Mouse (Mus musculus) heart, embryonic 16.5 days (tissue): ENCODE data around the gene Eef1a1. TPM values are rescaled to one million over a fixed set of nuclear protein-coding genes. Genes with fewer than 3 reads are reported as not detected.
A peak's percentile ranks its signal among the peaks of the same experiment; 100 is the strongest.
"Not testable (repeated sequence)": the region's sequence is repeated elsewhere in the genome, so short reads cannot be mapped to it uniquely, and the experiment has no call there.

Experiments used
- ATAC-seq: fragments of 200-750 bp; cut with Nextera tagmentation; replicated peaks from 2 replicates; pipeline ENCODE4 v1.8.0; 2017; ENCODE audit warnings: moderate number of reproducible peaks; ENCODE audit not compliant: insufficient read depth, low FRiP score; ENCODE audit errors: extremely low read depth
- H3K27ac ChIP-seq: fragments of 300-500 bp; sonication (generic); 2 replicates; pipeline ENCODE4 v1.5.1; 2014; ENCODE audit warnings: mild to moderate bottlenecking, low read length, control low read depth, moderate library complexity
- H3K27me3 ChIP-seq: fragments of 300-500 bp; sonication (generic); 2 replicates; pipeline ENCODE4 v1.6.1; 2014; ENCODE audit warnings: low read length, mixed read lengths; ENCODE audit not compliant: control insufficient read depth, insufficient read depth
- H3K36me3 ChIP-seq: fragments of 300-500 bp; sonication (generic); 2 replicates; pipeline ENCODE4 v1.6.1; 2014; ENCODE audit not compliant: control insufficient read depth, insufficient read depth
- H3K4me1 ChIP-seq: fragments of 300-500 bp; sonication (generic); 2 replicates; pipeline ENCODE4 v1.6.1; 2014; ENCODE audit warnings: low read length, mixed read lengths; ENCODE audit not compliant: control insufficient read depth, insufficient read depth
- H3K4me2 ChIP-seq: fragments of 300-500 bp; sonication (generic); 2 replicates; pipeline ENCODE4 v1.6.1; 2014; ENCODE audit warnings: low read depth, mild to moderate bottlenecking, control low read depth, low read length
- H3K4me3 ChIP-seq: fragments of 300-500 bp; sonication (generic); 2 replicates; pipeline ENCODE4 v1.5.1; 2014; ENCODE audit warnings: mild to moderate bottlenecking, control low read depth, low read length
- H3K9ac ChIP-seq: fragments of 300-500 bp; sonication (generic); 2 replicates; pipeline ENCODE4 v1.6.1; 2014; ENCODE audit warnings: low read length, control low read depth
- H3K9me3 ChIP-seq: fragments of 300-500 bp; sonication (generic); replicated peaks from 2 replicates; pipeline ENCODE4 v1.6.1; 2016; ENCODE audit warnings: low read length; ENCODE audit not compliant: control insufficient read depth
- WGBS: fragments of 180-500 bp; shearing (Covaris S2); extraction: QIAGEN DNeasy Blood & Tissue Kit; methylation state at CpG from one replicate; pipeline ENCODE4 v1.1.7; 2014; 5-methylcytosine and 5-hydroxymethylcytosine counted together
- polyA plus RNA-seq: library from polyadenylated mRNA; unstranded; fragments of >200 nt; fragmentation: Nextera tagmentation; extraction: Ambion mirVana; gene quantifications from 2 replicates; pipeline ENCODE4 v1.2.1, GENCODE M21; 2015

The Eef1a1 gene
- polyA plus RNA-seq, 1 experiment from 2014 or later, result 3,297 TPM

DNA sequence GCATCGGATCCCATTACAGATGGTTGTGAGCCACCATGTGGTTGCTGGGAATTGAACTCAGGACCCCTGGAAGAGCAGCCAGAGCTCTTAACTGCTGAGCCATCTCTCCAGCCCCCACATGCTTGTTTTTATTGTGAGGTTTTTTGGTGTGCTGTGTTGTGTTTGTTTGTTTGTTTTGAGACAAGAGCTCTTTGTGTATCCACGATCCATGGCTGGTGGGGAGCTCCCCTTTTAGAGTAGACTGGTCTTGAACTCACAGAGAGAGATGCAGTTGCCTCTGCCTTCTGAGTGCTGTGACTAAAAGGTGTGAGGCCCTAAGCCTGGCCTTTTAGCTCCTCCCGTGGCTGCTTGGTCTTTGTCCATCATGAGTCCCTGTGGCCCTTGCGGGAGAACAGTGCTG, 15.2 kb upstream of the Eef1a1 start:
- 72% methylated on average over 4 of the region's 4 CpGs for WGBS
- Histone ChIP-seq H3K9me3 (no peaks in the 10 kb centered on the region), H3K4me3 (no peak overlapping the region), H3K4me1 (peaks cover 24% of the 10 kb centered on the region), H3K36me3 (no peaks in the 10 kb centered on the region), H3K4me2 (no peak overlapping the region), H3K27ac (no peak overlapping the region), H3K9ac (no peak overlapping the region), H3K27me3 (no peaks in the 10 kb centered on the region)
- ATAC-seq, result no peak

DNA sequence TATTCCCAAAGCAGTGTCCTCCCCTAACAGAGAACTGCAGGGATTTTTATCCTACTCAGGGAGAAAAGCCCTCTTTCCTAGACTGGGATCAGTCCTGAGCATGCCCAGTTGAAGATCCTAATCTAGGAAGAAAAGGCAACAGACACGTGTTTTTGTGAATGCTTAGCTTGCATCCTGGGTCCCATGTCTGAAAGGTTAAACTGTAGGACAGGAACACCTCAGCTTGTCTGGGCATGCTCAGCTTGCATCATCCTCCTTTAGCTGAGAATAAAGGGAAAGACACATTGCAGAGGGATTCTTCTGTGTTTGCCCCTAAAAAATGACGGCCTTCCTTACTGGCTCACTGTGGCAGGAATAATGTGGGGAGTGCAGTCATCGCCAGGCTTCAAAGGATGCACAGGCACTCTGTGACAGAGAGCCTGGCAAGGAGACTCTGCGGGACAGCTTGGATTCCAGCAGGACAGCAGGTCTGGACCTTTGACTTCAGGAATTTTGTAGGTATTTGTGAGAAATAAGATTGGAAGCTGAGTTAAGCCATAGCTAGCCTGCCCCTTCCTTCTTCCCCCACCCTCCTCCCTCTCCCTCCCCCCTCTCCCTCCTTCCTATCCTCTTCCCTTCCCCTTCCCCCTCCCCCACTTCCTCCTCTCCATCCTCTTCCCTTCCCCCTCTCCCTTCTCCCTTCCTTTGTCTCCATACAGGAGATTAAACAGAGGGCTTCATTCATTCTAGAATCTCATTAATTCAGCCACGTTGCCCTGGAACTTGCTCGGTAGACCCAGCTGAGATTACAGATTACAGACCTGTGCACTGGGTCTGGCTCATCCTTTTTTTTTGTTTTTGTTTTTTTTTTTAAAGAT, 14.5 kb upstream of the Eef1a1 start:
- H3K4me2 ChIP-seq, result no peak overlapping the region

DNA sequence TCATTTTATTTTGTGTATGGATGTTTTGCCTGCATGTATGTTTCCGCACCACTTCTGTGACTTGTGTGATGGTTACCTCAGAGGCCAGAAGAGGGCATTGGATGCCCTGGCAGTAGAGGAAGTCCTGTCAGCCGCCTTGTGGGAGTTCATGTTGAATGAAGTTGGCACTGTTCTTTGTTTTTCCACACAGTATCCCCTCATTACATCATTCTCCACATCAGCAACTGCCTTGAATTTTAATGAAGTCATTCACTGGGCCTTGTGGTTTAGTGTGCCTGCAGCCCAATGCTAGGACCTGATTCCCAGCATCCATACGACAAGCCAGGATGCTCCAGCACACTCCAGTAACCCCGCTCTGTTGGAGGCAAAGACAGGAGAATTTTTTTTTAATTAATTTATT, 12.3 kb upstream of the Eef1a1 start:
- no peak for ATAC-seq
- Histone ChIP-seq H3K27me3 (no peaks in the 10 kb centered on the region), H3K4me1 (peaks cover 20% of the 10 kb centered on the region), H3K36me3 (no peaks in the 10 kb centered on the region), H3K27ac (no peak overlapping the region), H3K4me2 (no peak overlapping the region), H3K4me3 (no peak overlapping the region), H3K9me3 (no peaks in the 10 kb centered on the region), H3K9ac (no peak overlapping the region)
- WGBS, result 88% methylated on average over 4 of the region's 4 CpGs

More for the DNA sequence above, 14.5 kb upstream of the Eef1a1 start:
- H3K27ac ChIP-seq, result no peak overlapping the region
- no peaks in the 10 kb centered on the region for H3K27me3 ChIP-seq
- H3K36me3 ChIP-seq, result no peaks in the 10 kb centered on the region
- ATAC-seq, result no peak
- no peak overlapping the region for H3K4me3 ChIP-seq
- 21% methylated on average over 6 of the region's 6 CpGs for WGBS
- H3K4me1 ChIP-seq, result peaks cover 24% of the 10 kb centered on the region
- no peaks in the 10 kb centered on the region for H3K9me3 ChIP-seq
- no peak overlapping the region for H3K9ac ChIP-seq

DNA sequence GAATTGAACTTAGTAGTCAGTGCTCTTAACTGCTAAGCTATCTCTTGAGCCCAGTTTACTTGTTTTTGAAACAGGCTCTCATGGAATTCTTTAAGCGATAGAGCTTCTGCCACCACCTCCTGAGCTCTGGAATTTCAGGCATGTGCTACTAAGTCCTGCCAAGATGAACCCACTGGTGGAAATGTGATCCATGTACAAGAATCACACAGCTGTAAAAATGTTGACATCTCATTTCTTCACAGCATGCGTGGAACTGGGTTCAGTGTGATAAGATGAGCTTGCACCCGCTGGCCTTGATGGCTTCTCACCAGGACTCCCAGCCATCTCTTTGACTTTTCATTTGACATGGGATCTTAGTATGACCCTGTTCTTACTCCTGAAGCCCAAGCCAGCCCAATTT, 11.4 kb upstream of the Eef1a1 start:
- Histone ChIP-seq H3K27ac (peak overlapping the region; percentile 67), H3K9ac (no peak overlapping the region)
- ATAC-seq, result peak; percentile 59; the same call in 1 of the 2 replicates

DNA sequence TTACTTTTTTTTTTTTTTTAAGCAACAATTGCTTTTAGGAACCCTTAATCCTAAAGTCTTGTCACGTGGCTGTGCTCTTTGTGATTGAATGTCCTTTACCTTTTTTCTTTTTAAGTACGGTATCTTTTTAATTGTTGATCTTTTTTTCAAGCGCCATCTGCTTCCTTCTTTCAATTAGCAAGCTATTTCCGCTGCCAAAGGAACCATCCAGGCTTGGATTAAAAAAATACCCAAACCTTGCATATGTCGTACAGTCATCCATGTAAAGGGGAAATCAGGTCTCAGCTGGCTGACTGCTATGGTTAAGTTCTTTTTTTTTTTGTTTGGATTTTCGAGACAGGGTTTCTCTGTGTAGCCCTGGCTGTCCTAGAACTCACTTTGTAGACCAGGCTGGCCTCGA, 4.2 kb upstream of the Eef1a1 start:
- H3K4me1 ChIP-seq, result peaks cover 3% of the 10 kb centered on the region; the same call in 1 of the 2 replicates
- no peak overlapping the region for H3K4me2 ChIP-seq
- H3K9ac ChIP-seq, result no peak overlapping the region
- H3K27me3 ChIP-seq, result no peaks in the 10 kb centered on the region
- 86% methylated on average over 7 of the region's 7 CpGs for WGBS
- H3K4me3 ChIP-seq, result no peak overlapping the region
- no peaks in the 10 kb centered on the region for H3K36me3 ChIP-seq
- H3K27ac ChIP-seq, result no peak overlapping the region
- ATAC-seq, result no peak
- no peaks in the 10 kb centered on the region for H3K9me3 ChIP-seq

More for the DNA sequence above, 11.4 kb upstream of the Eef1a1 start:
- peaks cover 13% of the 10 kb centered on the region for H3K4me1 ChIP-seq
- H3K27me3 ChIP-seq, result no peaks in the 10 kb centered on the region
- H3K4me2 ChIP-seq, result no peak overlapping the region
- no peak overlapping the region for H3K4me3 ChIP-seq
- H3K36me3 ChIP-seq, result no peaks in the 10 kb centered on the region
- 13% methylated on average over 3 of the region's 3 CpGs for WGBS
- H3K9me3 ChIP-seq, result no peaks in the 10 kb centered on the region

DNA sequence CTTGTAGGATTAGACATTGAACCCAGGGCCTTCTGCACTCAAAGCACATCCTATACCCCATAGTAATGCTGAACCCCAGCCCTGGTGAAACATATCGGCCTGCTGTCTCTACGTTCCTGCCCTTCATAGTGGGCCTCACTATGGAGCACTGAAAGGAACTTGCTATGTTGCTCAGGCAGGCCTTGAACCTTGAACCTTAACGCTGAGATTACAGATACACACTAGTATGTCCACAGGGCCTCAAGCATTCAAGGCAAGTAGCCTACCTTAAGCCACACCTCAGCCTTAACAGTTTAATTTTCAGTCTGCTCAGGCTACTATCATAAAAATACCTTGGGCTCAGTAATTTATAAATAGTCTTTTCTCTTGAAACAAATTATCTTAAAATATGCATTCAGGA, 3.3 kb upstream of the Eef1a1 start:
- H3K36me3 ChIP-seq, result no peaks in the 10 kb centered on the region
- H3K9me3 ChIP-seq, result no peaks in the 10 kb centered on the region
- H3K27ac ChIP-seq, result no peak overlapping the region
- no peak overlapping the region for H3K9ac ChIP-seq
- no peak overlapping the region for H3K4me2 ChIP-seq
- H3K4me3 ChIP-seq, result no peak overlapping the region
- peaks cover 3% of the 10 kb centered on the region; the same call in 1 of the 2 replicates for H3K4me1 ChIP-seq
- H3K27me3 ChIP-seq, result no peaks in the 10 kb centered on the region
- no peak for ATAC-seq
- 90% methylated on average over 3 of the region's 3 CpGs for WGBS

DNA sequence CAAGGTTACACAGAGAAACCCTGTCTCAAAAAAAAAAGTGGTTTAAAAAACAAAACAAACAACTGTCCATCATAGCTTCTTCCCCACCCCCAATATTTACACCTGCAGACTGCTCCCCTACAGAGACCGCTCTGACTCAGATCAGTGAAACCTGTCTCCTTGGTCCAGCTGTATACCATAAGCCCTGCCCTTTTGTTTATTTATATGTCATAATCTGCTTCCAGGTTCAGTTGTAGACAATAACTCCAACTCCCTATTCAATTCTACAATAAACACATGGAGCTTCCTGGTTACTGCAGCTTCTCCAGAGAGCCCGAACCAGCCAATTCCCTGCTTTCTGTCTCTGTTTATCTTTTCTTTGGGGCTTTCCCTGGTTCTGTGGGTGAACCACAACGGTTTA, 2.2 kb upstream of the Eef1a1 start:
- Histone ChIP-seq H3K4me3 (no peak overlapping the region), H3K27ac (no peak overlapping the region), H3K9me3 (no peaks in the 10 kb centered on the region), H3K9ac (no peak overlapping the region), H3K36me3 (no peaks in the 10 kb centered on the region), H3K4me1 (peaks cover 3% of the 10 kb centered on the region; the same call in 1 of the 2 replicates), H3K4me2 (no peak overlapping the region), H3K27me3 (no peaks in the 10 kb centered on the region)
- no peak for ATAC-seq
- WGBS, result 66% methylated on average over 3 of the region's 3 CpGs

DNA sequence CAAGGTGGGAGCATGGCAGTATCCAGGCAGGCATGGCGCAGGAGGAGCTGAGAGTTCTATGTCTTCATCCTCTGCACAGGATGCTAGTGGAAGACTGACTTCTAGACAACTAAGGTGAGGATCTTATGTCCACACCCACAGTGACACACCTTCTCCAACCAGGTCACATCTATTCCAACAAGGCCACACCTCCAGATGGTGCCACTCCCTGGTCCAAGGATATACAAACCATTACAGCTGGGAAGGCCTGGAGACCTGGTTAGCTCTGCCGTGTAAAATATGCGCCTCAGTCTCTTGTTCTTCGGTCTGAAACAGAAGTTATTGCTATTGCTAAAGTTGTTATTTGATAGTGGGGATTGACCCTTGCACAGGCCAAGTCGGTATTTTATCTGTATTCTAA, 930 bp downstream of the Eef1a1 start:
- H3K27ac ChIP-seq, H3K4me1 ChIP-seq, H3K9me3 ChIP-seq, H3K4me2 ChIP-seq, H3K4me3 ChIP-seq, H3K36me3 ChIP-seq, H3K9ac ChIP-seq, H3K27me3 ChIP-seq, ATAC-seq: not testable (repeated sequence)
- WGBS, result 89% methylated on average over 5 of the region's 5 CpGs

DNA sequence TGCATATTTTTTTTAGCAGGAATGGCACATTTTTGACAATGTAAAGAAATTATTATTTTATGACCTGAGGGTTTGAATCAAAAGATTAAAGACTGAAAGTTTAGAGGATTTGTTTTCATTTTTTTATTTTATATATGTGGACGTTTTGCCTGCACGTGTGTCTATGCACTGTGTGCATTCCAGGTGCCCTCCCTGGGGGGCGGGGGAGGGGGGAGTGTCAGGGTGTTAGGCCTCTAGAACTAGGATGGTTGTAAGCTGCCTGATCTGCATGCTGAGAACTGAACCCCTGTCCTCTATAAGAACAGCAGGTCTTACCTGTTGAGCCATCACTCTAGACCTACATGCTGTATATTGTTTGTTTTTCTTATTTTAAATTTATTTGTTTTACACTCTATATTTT, 4.3 kb downstream of the Eef1a1 start:
- Histone ChIP-seq H3K4me1 (peaks cover 9% of the 10 kb centered on the region), H3K9ac (no peak overlapping the region), H3K9me3 (no peaks in the 10 kb centered on the region), H3K27me3 (no peaks in the 10 kb centered on the region), H3K27ac (no peak overlapping the region), H3K36me3 (no peaks in the 10 kb centered on the region), H3K4me2 (no peak overlapping the region), H3K4me3 (no peak overlapping the region)
- WGBS, result 79% methylated on average over 3 of the region's 3 CpGs
- ATAC-seq, result no peak
